Mouse (Mus musculus) testis, adult 2 months (tissue): ENCODE results near the gene Fgfr4.
"Not testable (repeated sequence)": the region's sequence is repeated elsewhere in the genome, so short reads cannot be mapped to it uniquely, and the experiment has no call there.

Experiments
- CTCF ChIP-seq: fragments of 200-500 bp; IDR thresholded peaks from 2 replicates; pipeline ENCODE4 v1.5.1; 2012; ENCODE audit warnings: low read depth, mild to moderate bottlenecking, inconsistent platforms, low read length, moderate library complexity; ENCODE audit not compliant: control insufficient read depth, insufficient read depth, insufficient replicate concordance
- POLR2A ChIP-seq: fragments of 200-500 bp; IDR thresholded peaks from 2 replicates; pipeline ENCODE4 v1.6.1; 2012; ENCODE audit warnings: low read depth, mild to moderate bottlenecking, inconsistent platforms, low read length, moderate library complexity; ENCODE audit not compliant: control insufficient read depth

DNA sequence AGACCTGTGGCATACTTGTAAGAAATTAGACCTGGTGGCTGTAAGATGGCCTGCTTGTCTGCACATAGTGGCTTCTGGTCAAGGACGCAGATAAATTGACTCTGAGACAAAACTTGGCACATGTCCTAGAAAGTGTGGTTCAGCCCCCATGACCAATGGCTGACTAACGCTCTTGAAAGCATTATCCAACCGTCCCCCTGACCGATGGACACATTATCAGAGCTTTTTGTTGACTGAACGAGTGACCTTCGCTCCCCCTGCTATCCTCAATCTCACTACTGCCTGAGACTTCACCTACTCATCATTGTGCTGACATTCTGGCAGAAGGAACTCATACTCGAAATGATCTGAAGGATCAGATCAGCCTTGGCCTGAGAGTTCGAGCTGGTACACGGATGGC, 34.6 kb downstream of the Fgfr4 start:
- TF ChIP-seq CTCF, POLR2A: not testable (repeated sequence)
